Mouse (Mus musculus) heart, embryonic 14.5 days (tissue): ENCODE data around the gene Tet1. TPM values are rescaled to one million over a fixed set of nuclear protein-coding genes. Genes with fewer than 3 reads are reported as not detected.
A peak's percentile ranks its signal among the peaks of the same experiment; 100 is the strongest.

ENCODE experiments used
- ATAC-seq: fragments of 200-750 bp; cut with Nextera tagmentation; 2 replicates; pipeline ENCODE4 v1.8.0; 2017; ENCODE audit warnings: low read depth, moderate TSS enrichment; ENCODE audit not compliant: insufficient number of reproducible peaks, insufficient read depth, low FRiP score
- H3K27ac ChIP-seq, 2 experiments: fragments of 200-500 bp in 1 of 2; fragments of 300-500 bp in 1 of 2; sonication (generic) in 1 of 2; replicated peaks in 1 of 2; 2 replicates each; pipeline ENCODE4 v1.5.1; 2012 to 2014; ENCODE audit warnings: low read depth in 2 of 2, low read length in 2 of 2, control low read depth in 1 of 2, mild to moderate bottlenecking in 1 of 2, mixed read lengths in 1 of 2; ENCODE audit not compliant: control insufficient read depth in 1 of 2, insufficient read depth in 1 of 2
- H3K27me3 ChIP-seq: fragments of 300-500 bp; sonication (generic); 2 replicates; pipeline ENCODE4 v1.6.1; 2014; ENCODE audit warnings: mild to moderate bottlenecking, low read length, control low read depth; ENCODE audit not compliant: control insufficient read depth, insufficient read depth
- H3K36me3 ChIP-seq: fragments of 300-500 bp; sonication (generic); 2 replicates; pipeline ENCODE4 v1.6.1; 2014; ENCODE audit warnings: mild to moderate bottlenecking, control low read depth, low read length, mixed read lengths; ENCODE audit not compliant: control insufficient read depth, insufficient read depth
- H3K4me1 ChIP-seq, 2 experiments: fragments of 200-500 bp in 1 of 2; fragments of 300-500 bp in 1 of 2; sonication (generic) in 1 of 2; 2 replicates each; pipeline ENCODE4 v1.6.1; 2012 to 2014; ENCODE audit warnings: low read length in 2 of 2, control low read depth in 1 of 2, mixed read lengths in 1 of 2; ENCODE audit not compliant: control insufficient read depth in 2 of 2, insufficient read depth in 2 of 2
- H3K4me2 ChIP-seq: fragments of 300-500 bp; sonication (generic); 2 replicates; pipeline ENCODE4 v1.6.1; 2014; ENCODE audit warnings: mild to moderate bottlenecking, low read length
- H3K4me3 ChIP-seq, 2 experiments: fragments of 200-500 bp in 1 of 2; fragments of 300-500 bp in 1 of 2; sonication (generic) in 1 of 2; 2 replicates each; pipeline ENCODE4 v1.5.1; 2012 to 2014; ENCODE audit warnings: low read length in 2 of 2, mild to moderate bottlenecking in 2 of 2, control low read depth in 1 of 2, low read depth in 1 of 2, moderate library complexity in 1 of 2; ENCODE audit not compliant: control insufficient read depth in 1 of 2, insufficient read depth in 1 of 2
- H3K9ac ChIP-seq: fragments of 300-500 bp; sonication (generic); 2 replicates; pipeline ENCODE4 v1.6.1; 2014; ENCODE audit warnings: mild to moderate bottlenecking, low read length
- H3K9me3 ChIP-seq: fragments of 300-500 bp; sonication (generic); 2 replicates; pipeline ENCODE4 v1.6.1; 2016; ENCODE audit warnings: low read length, control low read depth; ENCODE audit not compliant: control insufficient read depth
- whole genome bisulfite sequencing: fragments of 180-500 bp; shearing (Covaris S2); extraction: QIAGEN DNeasy Blood & Tissue Kit; methylation state at CpG from one replicate; pipeline ENCODE4 v1.1.7; 2014; 5-methylcytosine and 5-hydroxymethylcytosine counted together
- polyA plus RNA-seq: library from polyadenylated mRNA; unstranded; fragments of >200 nt; fragmentation: Nextera tagmentation; extraction: Ambion mirVana; gene quantifications from 2 replicates; pipeline ENCODE4 v1.2.1, GENCODE M21; 2014

Tet1 gene
- polyA plus RNA-seq, 1 experiment from 2014 or later = 32.0 TPM

GRCm38 (mm10) chr10:62891025-62891424 lies 17.8 kb downstream of the Tet1 start:
- 91% methylated on average over 3 of the region's 3 CpGs for WGBS
- no peak overlapping the region for H3K9ac ChIP-seq
- H3K4me3 ChIP-seq = no peak overlapping the region
- H3K36me3 ChIP-seq = no peaks in the 10 kb centered on the region
- no peak overlapping the region for H3K4me2 ChIP-seq
- no peaks in the 10 kb centered on the region for H3K9me3 ChIP-seq
- H3K27ac ChIP-seq = no peak overlapping the region
- no peak for ATAC-seq
- no peaks in the 10 kb centered on the region for H3K27me3 ChIP-seq
- H3K4me1 ChIP-seq = no peaks in the 10 kb centered on the region

DNA sequence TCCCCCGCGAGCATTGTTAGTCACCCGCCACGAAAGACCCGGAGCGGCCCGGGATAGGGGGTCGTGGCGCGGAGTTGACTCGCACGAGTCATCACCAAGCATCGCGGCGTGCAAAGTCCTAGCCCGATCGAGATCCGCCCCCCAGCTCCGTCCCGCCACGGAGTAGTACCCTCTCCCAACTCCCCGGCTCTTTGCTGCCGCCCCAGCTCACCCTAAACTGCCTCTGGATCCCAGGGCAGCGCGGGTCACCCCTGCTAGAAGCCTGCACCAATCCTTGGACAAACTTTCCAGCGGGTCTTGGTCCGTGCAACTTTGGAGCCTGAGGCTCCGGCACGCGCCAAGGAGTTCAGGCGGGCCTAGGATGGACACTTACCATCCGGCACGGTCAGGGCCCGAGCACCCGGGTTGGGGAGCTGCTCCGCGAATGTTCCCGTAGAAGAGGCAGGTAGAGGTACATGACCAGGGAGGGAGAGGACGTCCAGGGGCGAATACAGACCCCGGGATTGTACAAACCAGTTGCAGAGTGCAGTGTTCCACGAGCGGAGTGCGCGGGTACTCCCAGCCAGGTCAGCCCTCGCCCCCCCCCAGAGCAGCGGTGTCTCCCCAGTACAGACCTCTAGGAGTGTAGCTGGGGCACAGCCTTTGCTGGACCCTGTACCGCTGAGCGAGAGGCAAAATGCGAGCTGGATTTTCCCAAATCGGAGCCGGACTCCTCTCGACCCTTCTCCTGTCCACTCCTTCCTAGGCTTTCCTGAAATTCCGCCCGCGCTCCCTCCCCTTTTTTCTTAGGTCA lies 21.8 kb downstream of the Tet1 start:
- H3K4me3 ChIP-seq = peak overlapping the region; percentile 59 to 88
- no peaks in the 10 kb centered on the region for H3K27me3 ChIP-seq
- no peaks in the 10 kb centered on the region for H3K36me3 ChIP-seq
- H3K4me2 ChIP-seq = peak overlapping the region; percentile 95
- H3K9me3 ChIP-seq = no peaks in the 10 kb centered on the region
- peaks cover 2 to 5% of the 10 kb centered on the region in 2 experiments; a peak in 2 of 4 replicates for H3K4me1 ChIP-seq
- WGBS = under 1% methylated on average over 56 of the region's 56 CpGs
- ATAC-seq = peak; percentile 84
- peak overlapping the region; percentile 30 to 38 for H3K27ac ChIP-seq
- H3K9ac ChIP-seq = peak overlapping the region; percentile 77

GRCm38 (mm10) chr10:62885969-62886798 lies 22.6 kb downstream of the Tet1 start:
- H3K36me3 ChIP-seq = no peaks in the 10 kb centered on the region
- H3K9ac ChIP-seq = peak overlapping the region; percentile 77
- WGBS = under 1% methylated on average over 38 of the region's 38 CpGs
- H3K4me3 ChIP-seq = peak overlapping the region; percentile 59 to 88
- peak; percentile 24; the same call in 1 of the 2 replicates for ATAC-seq
- H3K4me2 ChIP-seq = peak overlapping the region; percentile 95
- no peaks in the 10 kb centered on the region for H3K9me3 ChIP-seq
- H3K27ac ChIP-seq = peak overlapping the region; percentile 30 to 38
- H3K27me3 ChIP-seq = no peaks in the 10 kb centered on the region
- peaks cover 2 to 5% of the 10 kb centered on the region in 2 experiments; a peak in 2 of 4 replicates for H3K4me1 ChIP-seq

- Histone ChIP-seq H3K9me3 (no peaks in the 10 kb centered on the region), H3K4me1 (peaks cover 2 to 5% of the 10 kb centered on the region in 2 experiments; a peak in 2 of 4 replicates), H3K27me3 (no peaks in the 10 kb centered on the region), H3K36me3 (no peaks in the 10 kb centered on the region), H3K27ac (peak overlapping the region in 1 of 2 experiments; percentile 30; a peak in 1 of 4 replicates), H3K4me2 (peak overlapping the region; percentile 95), H3K9ac (peak overlapping the region; percentile 77), H3K4me3 (peak overlapping the region; percentile 59 to 88)
- 18% methylated on average over 10 of the region's 10 CpGs for WGBS
- ATAC-seq = no peak
Measured at GRCm38 (mm10) chr10:62885460-62885859, 23.3 kb downstream of the Tet1 start.

- Histone ChIP-seq H3K27me3 (no peaks in the 10 kb centered on the region), H3K4me3 (no peak overlapping the region), H3K4me2 (no peak overlapping the region), H3K4me1 (peaks cover 2 to 5% of the 10 kb centered on the region in 2 experiments; a peak in 2 of 4 replicates), H3K36me3 (peaks cover 2% of the 10 kb centered on the region), H3K9me3 (no peaks in the 10 kb centered on the region), H3K9ac (no peak overlapping the region), H3K27ac (no peak overlapping the region)
- no peak for ATAC-seq
- WGBS = 58% methylated on average over 1 of the region's 1 CpGs
Measured at GRCm38 (mm10) chr10:62884517-62884916, 24.3 kb downstream of the Tet1 start.

DNA sequence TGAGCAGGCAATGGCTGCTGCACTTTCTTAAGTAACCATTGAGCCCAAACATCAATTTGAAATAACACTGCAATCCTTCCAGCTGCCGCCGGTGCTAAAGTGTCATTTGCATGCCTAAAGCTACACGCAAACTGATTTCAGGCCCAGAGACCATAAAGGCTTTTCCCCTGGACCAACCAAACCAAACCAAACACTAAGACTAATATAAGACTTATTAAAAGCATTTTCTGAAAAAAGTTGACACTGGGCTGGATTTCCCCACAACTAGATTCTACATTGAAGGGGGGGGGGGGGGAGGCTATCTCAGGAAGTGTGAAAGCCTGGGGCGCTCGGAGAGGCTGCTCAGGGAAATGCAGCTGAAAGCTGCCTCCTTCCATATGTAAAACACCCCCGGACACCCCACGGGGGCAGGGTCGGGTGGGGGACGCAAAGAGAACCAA lies 24.8 kb downstream of the Tet1 start:
- Histone ChIP-seq H3K27me3 (no peaks in the 10 kb centered on the region), H3K27ac (no peak overlapping the region), H3K9ac (no peak overlapping the region), H3K36me3 (peaks cover 8% of the 10 kb centered on the region), H3K4me2 (0 out of 2 replicates have a peak overlapping the region, but pooled peaks have one; percentile 11), H3K4me1 (peaks cover 2 to 5% of the 10 kb centered on the region in 2 experiments; a peak in 2 of 4 replicates), H3K9me3 (no peaks in the 10 kb centered on the region), H3K4me3 (no peak overlapping the region)
- 14% methylated on average over 9 of the region's 9 CpGs for WGBS
- ATAC-seq = no peak

- Histone ChIP-seq H3K27ac (no peak overlapping the region), H3K9ac (no peak overlapping the region), H3K9me3 (no peaks in the 10 kb centered on the region), H3K4me2 (no peak overlapping the region), H3K36me3 (peaks cover 19% of the 10 kb centered on the region), H3K4me3 (no peak overlapping the region), H3K27me3 (no peaks in the 10 kb centered on the region), H3K4me1 (peaks cover 2 to 5% of the 10 kb centered on the region in 2 experiments; a peak in 2 of 4 replicates)
- no peak for ATAC-seq
- 50% methylated on average over 5 of the region's 5 CpGs for WGBS
Measured at GRCm38 (mm10) chr10:62881211-62881610, 27.6 kb downstream of the Tet1 start.
